ENCODE assay signal across 24 mouse cellular contexts in the genomic region with DNA sequence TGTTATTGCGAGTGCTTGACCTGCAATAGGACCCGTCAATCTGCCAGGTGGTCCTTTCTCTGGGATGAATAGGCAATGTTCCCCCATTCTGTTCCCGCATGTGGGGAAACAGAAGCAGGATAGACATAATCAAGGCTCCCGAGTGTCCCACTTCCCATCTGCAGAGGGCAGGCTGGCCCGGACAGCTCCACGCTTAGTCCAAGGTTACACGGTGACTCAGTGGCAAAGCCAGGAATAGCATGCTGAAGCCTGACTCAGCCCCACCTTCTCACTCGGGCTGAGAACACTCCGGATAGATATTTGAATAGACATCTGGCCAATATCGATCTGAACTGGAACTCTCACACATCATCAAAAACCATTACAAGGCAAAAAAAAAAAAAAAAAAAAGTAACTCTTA. TPM values are rescaled to one million over a fixed set of nuclear protein-coding genes. Genes with fewer than 3 reads are reported as not detected.
DNase-seq lines count a peak whose midpoint lies in the region; ATAC-seq and TF ChIP-seq lines count a peak whose summit lies in the region.
"Had no signal": no experiment of that assay in that cellular context is flagged by ENCODE, and none has a peak within 500 bp of the region (broad histone marks: within the 10 kb centered on the region; RNA-seq: fewer than 3 reads in every experiment).

No protein-coding gene starts in this region.

- H3K9me3 ChIP-seq in liver, embryonic 13.5 days (replicated peaks) = no peaks in the 10 kb centered on the region
- no peaks in the 10 kb centered on the region for H3K9me3 ChIP-seq in liver, postnatal 0 days (ENCODE audit: low read length)
- H3K9me3 ChIP-seq: forebrain, embryonic 13.5 days; G1E; heart, embryonic 10.5 days; limb, embryonic 13.5 days; liver, embryonic 12.5 days; midbrain, embryonic 13.5 days had no signal

- 0 out of 2 replicates have a peak overlapping the region, but pooled peaks have one; percentile 6 for H3K27ac ChIP-seq in liver, embryonic 13.5 days
- H3K27ac ChIP-seq in liver, postnatal 0 days (ENCODE audit: low read depth) = no peak overlapping the region
- H3K27ac ChIP-seq in olfactory bulb, adult 2 months (ENCODE audit: insufficient read depth, low read depth, low read length) = peak overlapping the region; percentile 5; the same call in 1 of the 2 replicates
- H3K27ac ChIP-seq: forebrain, embryonic 13.5 days; heart, embryonic 10.5 days; hindbrain, embryonic 14.5 days; layer of hippocampus, adult 2 months; limb, embryonic 13.5 days; liver, embryonic 12.5 days; midbrain, embryonic 13.5 days had no signal

- TF ChIP-seq EP300 in liver, postnatal 0 days (IDR thresholded peaks at IDR 0.05; ENCODE audit: low read depth) = no peak

- H3K4me1 ChIP-seq in liver, embryonic 13.5 days (replicated peaks) = peaks cover 20% of the 10 kb centered on the region
- peaks cover 18% of the 10 kb centered on the region for H3K4me1 ChIP-seq in liver, postnatal 0 days (ENCODE audit: insufficient read depth)
- H3K4me1 ChIP-seq in olfactory bulb, adult 2 months (ENCODE audit: control insufficient read depth, insufficient read depth, low read length) = peaks cover 28% of the 10 kb centered on the region
- H3K4me1 ChIP-seq: forebrain, embryonic 13.5 days had no signal

- no peak for TF ChIP-seq POLR2A in olfactory bulb, adult 2 months (IDR thresholded peaks at IDR 0.05; ENCODE audit: insufficient read depth, low read depth, low read length)

- no peak for DNase-seq in liver, embryonic 13.5 days
- no peak for DNase-seq in liver, postnatal 0 days
- peak; percentile 32 for DNase-seq in 3T3-L1 (ENCODE audit: low read depth, low spot score)
- peak; percentile 59 for DNase-seq in adrenal gland, adult 8-10 months
- no peak for DNase-seq in left cerebral cortex, adult 11 months (ENCODE audit: low spot score)
- DNase-seq in heart, adult 18-20 months = no peak
- DNase-seq: B cell, adult 2 months; cerebellum, adult 2 months; cerebellum, postnatal 25 days; embryo, embryonic 11 days; heart, postnatal 4 days; kidney, adult 9 months; kidney, postnatal 25 days had no signal

- no peak for TF ChIP-seq CTCF in liver, postnatal 0 days (IDR thresholded peaks at IDR 0.05; ENCODE audit: low read depth)
- TF ChIP-seq CTCF in olfactory bulb, adult 2 months (IDR thresholded peaks at IDR 0.05; ENCODE audit: insufficient read depth, low read depth, low read length) = no peak

- H3K27me3 ChIP-seq in liver, embryonic 13.5 days = no peaks in the 10 kb centered on the region
- H3K27me3 ChIP-seq in liver, postnatal 0 days (ENCODE audit: insufficient read depth, low read length) = no peaks in the 10 kb centered on the region
- H3K27me3 ChIP-seq: CH12.LX; forebrain, embryonic 13.5 days; limb, embryonic 13.5 days; liver, embryonic 12.5 days; midbrain, embryonic 13.5 days had no signal

- ATAC-seq in liver, embryonic 13.5 days (ENCODE audit: low read depth) = no peak
- ATAC-seq in liver, postnatal 0 days = no peak
- ATAC-seq: forebrain, embryonic 13.5 days; inflammation-experienced regulatory T-cells, adult 6 months; liver, embryonic 12.5 days; midbrain, embryonic 13.5 days had no signal

- H3K4me2 ChIP-seq in liver, embryonic 13.5 days = no peak overlapping the region
- no peak overlapping the region for H3K4me2 ChIP-seq in liver, postnatal 0 days (ENCODE audit: low read depth, low read length)
- H3K4me2 ChIP-seq: forebrain, embryonic 13.5 days; hindbrain, embryonic 14.5 days; limb, embryonic 13.5 days; liver, embryonic 12.5 days; midbrain, embryonic 13.5 days had no signal

- H3K4me3 ChIP-seq in liver, embryonic 13.5 days (replicated peaks) = no peak overlapping the region
- no peak overlapping the region for H3K4me3 ChIP-seq in liver, postnatal 0 days (ENCODE audit: low read depth, low read length)
- no peak overlapping the region for H3K4me3 ChIP-seq in olfactory bulb, adult 2 months (ENCODE audit: insufficient read depth, low read depth, low read length)
- H3K4me3 ChIP-seq: forebrain, embryonic 13.5 days; heart, embryonic 10.5 days; layer of hippocampus, adult 2 months; limb, embryonic 13.5 days; liver, embryonic 12.5 days; midbrain, embryonic 13.5 days had no signal

- H3K9ac ChIP-seq in liver, embryonic 13.5 days = no peak overlapping the region
- H3K9ac ChIP-seq in liver, postnatal 0 days (replicated peaks) = no peak overlapping the region
- H3K9ac ChIP-seq: forebrain, embryonic 13.5 days; hindbrain, embryonic 14.5 days; limb, embryonic 13.5 days; liver, embryonic 12.5 days; midbrain, embryonic 13.5 days had no signal

- WGBS in liver, embryonic 13.5 days (ENCODE audit: insufficient replicate concordance) = 88% methylated on average over 10 of the region's 10 CpGs
- 84% methylated on average over 10 of the region's 10 CpGs for WGBS in liver, postnatal 0 days (ENCODE audit: insufficient replicate concordance)
- WGBS in olfactory bulb, adult 2 months = 45% methylated on average over 10 of the region's 10 CpGs

- peaks cover 99% of the 10 kb centered on the region for H3K36me3 ChIP-seq in liver, embryonic 13.5 days
- H3K36me3 ChIP-seq in liver, postnatal 0 days (replicated peaks; ENCODE audit: insufficient read depth, low read length) = peaks cover 75% of the 10 kb centered on the region

RNA-seq across cellular contexts. Expression of gene Prkab1, which starts 48.6 kb away (rescaled TPM):
- polyA plus RNA-seq in liver, embryonic 13.5 days (2015; fragmentation: Nextera tagmentation; extraction: Ambion mirVana) = 76.1 and 81.9 TPM in 2 replicates
- polyA plus RNA-seq in liver, postnatal 0 days (2015; fragmentation: Nextera tagmentation; extraction: Ambion mirVana) = 51.6 and 51.8 TPM in 2 replicates
- total RNA-seq in adrenal gland, adult 8-10 months (2022) = 100 to 1,000 TPM in 1 of 4 experiments, 10 to 100 TPM in 3; 56.6 to 107 (median 62.1) TPM
- not detected in 2 replicates for polyA plus RNA-seq in olfactory bulb, adult 2 months (2012; ENCODE audit: insufficient read depth, insufficient read length, low replicate concordance, missing spikeins)
- total RNA-seq in heart, adult 18-20 months (2021) = 10 to 100 TPM; 48.7 to 59.5 TPM

Comparison
In these comparisons a context has a peak if more than half of its experiments do, and no peak if none do; other contexts are left out.
1. DNase-seq: peak in 3T3-L1 (single experiment) and adrenal gland, adult 8-10 months (single experiment); none in liver, embryonic 13.5 days (single experiment), liver, postnatal 0 days (single experiment), left cerebral cortex, adult 11 months (single experiment) and heart, adult 18-20 months (0 of 2).